7 mouse cellular contexts compared by ENCODE assay signal in genomic region chr7:24507726-24508114, GRCm38 (mm10). TPM values are rescaled to one million over a fixed set of nuclear protein-coding genes. Genes with fewer than 3 reads are reported as not detected.
DNase-seq lines count a peak whose midpoint lies in the region; ATAC-seq and TF ChIP-seq lines count a peak whose summit lies in the region.

No protein-coding gene starts in this region.

- H3K9ac ChIP-seq in forebrain, embryonic 13.5 days: peak overlapping the region; percentile 91
- H3K9ac ChIP-seq in limb, embryonic 15.5 days: peak overlapping the region; percentile 94

- peak overlapping the region; percentile 98 for H3K4me3 ChIP-seq in spleen, adult 2 months (ENCODE audit: extremely low read depth, insufficient read depth, insufficient read length)
- H3K4me3 ChIP-seq in forebrain, embryonic 13.5 days: peak overlapping the region; percentile 57
- peak overlapping the region; percentile 80 for H3K4me3 ChIP-seq in limb, embryonic 15.5 days

- TF ChIP-seq POLR2A in spleen, adult 2 months (IDR thresholded peaks at IDR 0.05; ENCODE audit: low read depth, low read length): no peak

- peak; percentile 7 for ATAC-seq in forebrain, embryonic 13.5 days
- 0 out of 2 replicates have a peak, but pooled peaks have one; percentile 8 for ATAC-seq in limb, embryonic 15.5 days (ENCODE audit: insufficient number of reproducible peaks, low FRiP score, low TSS enrichment, low read depth)

- no peaks in the 10 kb centered on the region; the same call in 1 of the 2 replicates for H3K4me1 ChIP-seq in spleen, adult 2 months (ENCODE audit: control insufficient read depth, insufficient read depth, insufficient read length)
- H3K4me1 ChIP-seq in forebrain, embryonic 13.5 days: peaks cover 59% of the 10 kb centered on the region
- H3K4me1 ChIP-seq in limb, embryonic 15.5 days: peaks cover 36% of the 10 kb centered on the region

- peak overlapping the region; percentile 81 for H3K4me2 ChIP-seq in forebrain, embryonic 13.5 days
- H3K4me2 ChIP-seq in limb, embryonic 15.5 days: peak overlapping the region; percentile 79

- no peak for TF ChIP-seq CTCF in spleen, adult 2 months (IDR thresholded peaks at IDR 0.05; ENCODE audit: extremely low read depth, insufficient read depth, insufficient read length, insufficient replicate concordance)

- H3K27me3 ChIP-seq in spleen, adult 2 months (ENCODE audit: control insufficient read depth, insufficient read depth, low read length): no peaks in the 10 kb centered on the region; the same call in 1 of the 2 replicates
- no peaks in the 10 kb centered on the region for H3K27me3 ChIP-seq in forebrain, embryonic 13.5 days
- H3K27me3 ChIP-seq in limb, embryonic 15.5 days: 0 out of 2 replicates have a peak, but pooled peaks cover 5% of the 10 kb centered on the region
- H3K27me3 ChIP-seq in splenic B cell, adult 2 months (ENCODE audit: control insufficient read depth, insufficient read depth, low read length, poor library complexity, severe bottlenecking): peaks cover 2% of the 10 kb centered on the region; the same call in 1 of the 2 replicates

- no peak for DNase-seq in spleen, adult 2 months (ENCODE audit: low read depth in 1 of 2, low spot score in 2 of 2)
- no peak for DNase-seq in spleen, adult 12 weeks (ENCODE audit: low spot score)
- peak; percentile 15 for DNase-seq in splenic B cell, adult 2 months (ENCODE audit: low read depth, low spot score)
- no peak for DNase-seq in gastrocnemius, postnatal 4 days (ENCODE audit: low spot score in 2 of 2)
- no peak for DNase-seq in cerebellum, postnatal 10 days

- no peaks in the 10 kb centered on the region for H3K9me3 ChIP-seq in forebrain, embryonic 13.5 days (replicated peaks)
- H3K9me3 ChIP-seq in limb, embryonic 15.5 days: no peaks in the 10 kb centered on the region

- 1% methylated on average over 20 of the region's 20 CpGs for WGBS in spleen, adult 2 months
- WGBS in forebrain, embryonic 13.5 days: under 1% methylated on average over 20 of the region's 20 CpGs
- WGBS in limb, embryonic 15.5 days: under 1% methylated on average over 20 of the region's 20 CpGs

- no peaks in the 10 kb centered on the region for H3K36me3 ChIP-seq in spleen, adult 2 months (ENCODE audit: control insufficient read depth, insufficient read depth, low read length)
- H3K36me3 ChIP-seq in forebrain, embryonic 13.5 days (ENCODE audit: poor library complexity, severe bottlenecking): peaks cover 34% of the 10 kb centered on the region
- H3K36me3 ChIP-seq in limb, embryonic 15.5 days: peaks cover 9% of the 10 kb centered on the region; the same call in 1 of the 2 replicates
- no peaks in the 10 kb centered on the region for H3K36me3 ChIP-seq in splenic B cell, adult 2 months (ENCODE audit: control insufficient read depth, insufficient read depth, low read length, poor library complexity, severe bottlenecking)

- peak overlapping the region; percentile 55 for H3K27ac ChIP-seq in spleen, adult 2 months (ENCODE audit: insufficient read depth, low read length)
- H3K27ac ChIP-seq in forebrain, embryonic 13.5 days: peak overlapping the region; percentile 100
- H3K27ac ChIP-seq in limb, embryonic 15.5 days: peak overlapping the region; percentile 99

RNA-seq across cellular contexts. Expression of gene Zfp428, which starts 0.9 kb away (rescaled TPM):
- polyA plus RNA-seq in spleen, adult 2 months (2012; rRNA removed): 4.0 and 5.9 TPM in 2 replicates
- polyA plus RNA-seq in forebrain, embryonic 13.5 days (2015; fragmentation: Nextera tagmentation; extraction: Ambion mirVana): 214 and 220 TPM in 2 replicates
- polyA plus RNA-seq in limb, embryonic 15.5 days (2015; fragmentation: Nextera tagmentation; extraction: Ambion mirVana): 40.8 and 44.3 TPM in 2 replicates
- 10 to 100 TPM; 12.6 to 15.9 TPM for total RNA-seq in gastrocnemius, postnatal 4 days (2021)

RNA-seq across cellular contexts. Expression of gene AC161166.1, which starts 4.5 kb away (rescaled TPM):
- polyA plus RNA-seq in spleen, adult 2 months (2012; rRNA removed): not detected in 2 replicates
- polyA plus RNA-seq in forebrain, embryonic 13.5 days (2015; fragmentation: Nextera tagmentation; extraction: Ambion mirVana): 0.97 and 1.1 TPM in 2 replicates
- 0.32 TPM in 2 replicates for polyA plus RNA-seq in limb, embryonic 15.5 days (2015; fragmentation: Nextera tagmentation; extraction: Ambion mirVana)
- total RNA-seq in gastrocnemius, postnatal 4 days (2021): not detected

RNA-seq across cellular contexts. Expression of gene Irgq, which starts 22.8 kb away (rescaled TPM):
- polyA plus RNA-seq in spleen, adult 2 months (2012; rRNA removed): 11.2 and 13.1 TPM in 2 replicates
- polyA plus RNA-seq in forebrain, embryonic 13.5 days (2015; fragmentation: Nextera tagmentation; extraction: Ambion mirVana): 15.1 and 17.4 TPM in 2 replicates
- 8.2 and 8.3 TPM in 2 replicates for polyA plus RNA-seq in limb, embryonic 15.5 days (2015; fragmentation: Nextera tagmentation; extraction: Ambion mirVana)
- 10 to 100 TPM; 20.5 to 22.0 TPM for total RNA-seq in gastrocnemius, postnatal 4 days (2021)

RNA-seq across cellular contexts. Expression of gene Cadm4, which starts 25.9 kb away (rescaled TPM):
- 33.1 and 34.5 TPM in 2 replicates for polyA plus RNA-seq in spleen, adult 2 months (2012; rRNA removed)
- 45.8 and 47.0 TPM in 2 replicates for polyA plus RNA-seq in forebrain, embryonic 13.5 days (2015; fragmentation: Nextera tagmentation; extraction: Ambion mirVana)
- polyA plus RNA-seq in limb, embryonic 15.5 days (2015; fragmentation: Nextera tagmentation; extraction: Ambion mirVana): 5.0 and 6.3 TPM in 2 replicates
- 10 to 100 TPM; 18.6 to 21.3 TPM for total RNA-seq in gastrocnemius, postnatal 4 days (2021)

RNA-seq across cellular contexts. Expression of gene Pinlyp, which starts 38.2 kb away (rescaled TPM):
- polyA plus RNA-seq in spleen, adult 2 months (2012; rRNA removed): 0.23 and 0.36 TPM in 2 replicates
- polyA plus RNA-seq in forebrain, embryonic 13.5 days (2015; fragmentation: Nextera tagmentation; extraction: Ambion mirVana): not detected in 2 replicates
- polyA plus RNA-seq in limb, embryonic 15.5 days (2015; fragmentation: Nextera tagmentation; extraction: Ambion mirVana): 5.1 and 7.8 TPM in 2 replicates
- total RNA-seq in gastrocnemius, postnatal 4 days (2021): not detected
